Mouse (Mus musculus) heart, postnatal 10 days (tissue): Measurements from ENCODE around the gene Prorsd1. TPM values are rescaled to one million over a fixed set of nuclear protein-coding genes. Genes with fewer than 3 reads are reported as not detected.
"Not testable (repeated sequence)": the region's sequence is repeated elsewhere in the genome, so short reads cannot be mapped to it uniquely, and the experiment has no call there.

Source experiments
- DNase-seq, 2 experiments: peaks; one replicate each; pipeline ENCODE4 v3.0.0; 2021
- intact Hi-C: fragments of 180-260 bp; cut with DNase I; formaldehyde crosslinking; loops from one replicate; pipeline ENCODE4 v1.15.1; 2025
- total RNA-seq, 2 experiments: library from RNA; stranded (reverse); gene quantifications; 2 replicates each; pipeline ENCODE4 v1.2.3; 2021

The Prorsd1 gene
- total RNA-seq, result 10 to 100 TPM; 18.0 to 18.2 TPM

GRCm38 (mm10) chr11:29514682-29515412, at the start of gene Prorsd1:
TSS of gene Prorsd1 (minus strand) at chr11:29515033.
- peak; percentile 93 to 94 for DNase-seq
- intact Hi-C loops, result no loop called here

GRCm38 (mm10) chr11:29563406-29563805, 48.6 kb upstream of the Prorsd1 start:
- DNase-seq, result no peak
- intact Hi-C loops, result no loop called here

GRCm38 (mm10) chr11:29560990-29561389, 46.2 kb upstream of the Prorsd1 start:
- intact Hi-C loops, result no loop called here
- DNase-seq, result no peak

GRCm38 (mm10) chr11:29560452-29560851, 45.6 kb upstream of the Prorsd1 start:
- DNase-seq, result no peak
- intact Hi-C loops, result no loop called here

GRCm38 (mm10) chr11:29549425-29549778, 34.6 kb upstream of the Prorsd1 start:
- peak in 1 of 2 experiments; percentile 22 for DNase-seq
- intact Hi-C loops, result no loop called here

GRCm38 (mm10) chr11:29548504-29549424, 33.9 kb upstream of the Prorsd1 start:
- intact Hi-C loops, result loop anchor here (1.0 kb wide), 1 partner anchor 144 kb away; the partner anchor contains the start of gene Rtn4

GRCm38 (mm10) chr11:29547752-29548503, 33.1 kb upstream of the Prorsd1 start, which contains the start of the genes Clhc1 and Rps27a:
TSS of gene Clhc1 (plus strand) at chr11:29547950.
TSS of gene Rps27a (minus strand) at chr11:29548109.
- intact Hi-C loops, result loop anchor here (1.0 kb wide), 1 partner anchor 144 kb away; the partner anchor contains the start of gene Rtn4
- peak; percentile 97 for DNase-seq

More at GRCm38 (mm10) chr11:29548504-29549424, 33.9 kb upstream of the Prorsd1 start:
- peak in 1 of 2 experiments; percentile 27 for DNase-seq

GRCm38 (mm10) chr11:29547249-29547751, 32.5 kb upstream of the Prorsd1 start:
- intact Hi-C loops, result no loop called here
- DNase-seq, result no peak

GRCm38 (mm10) chr11:29546762-29547161, 31.9 kb upstream of the Prorsd1 start:
- no peak for DNase-seq
- intact Hi-C loops, result no loop called here

GRCm38 (mm10) chr11:29546297-29546696, 31.5 kb upstream of the Prorsd1 start:
- intact Hi-C loops, DNase-seq: not testable (repeated sequence)

- intact Hi-C loops, DNase-seq: not testable (repeated sequence)
These were observed 30.4 kb upstream of the Prorsd1 start for GRCm38 (mm10) chr11:29545150-29545752.

GRCm38 (mm10) chr11:29544225-29544945, 29.6 kb upstream of the Prorsd1 start:
- intact Hi-C loops, result no loop called here
- DNase-seq, result no peak

GRCm38 (mm10) chr11:29538201-29538600, 23.4 kb upstream of the Prorsd1 start:
- intact Hi-C loops, result no loop called here

GRCm38 (mm10) chr11:29525988-29526794, 11.4 kb upstream of the Prorsd1 start, which contains the start of gene Mtif2:
TSS of gene Mtif2 (plus strand) at chr11:29526408.
- intact Hi-C loops, result no loop called here

More at GRCm38 (mm10) chr11:29538201-29538600, 23.4 kb upstream of the Prorsd1 start:
- no peak for DNase-seq

GRCm38 (mm10) chr11:29514325-29514681, 530 bp downstream of the Prorsd1 start:
- intact Hi-C loops, result no loop called here
- no peak for DNase-seq

More at GRCm38 (mm10) chr11:29525988-29526794, 11.4 kb upstream of the Prorsd1 start, which contains the start of gene Mtif2:
- DNase-seq, result peak; percentile 86 to 90

GRCm38 (mm10) chr11:29512818-29513535, 1.9 kb downstream of the Prorsd1 start:
- DNase-seq, result no peak
- intact Hi-C loops, result no loop called here

GRCm38 (mm10) chr11:29509421-29509820, 5.4 kb downstream of the Prorsd1 start:
- intact Hi-C loops, result no loop called here
- DNase-seq, result no peak
